ENCODE assay signal across 19 mouse cellular contexts in the genomic region with DNA sequence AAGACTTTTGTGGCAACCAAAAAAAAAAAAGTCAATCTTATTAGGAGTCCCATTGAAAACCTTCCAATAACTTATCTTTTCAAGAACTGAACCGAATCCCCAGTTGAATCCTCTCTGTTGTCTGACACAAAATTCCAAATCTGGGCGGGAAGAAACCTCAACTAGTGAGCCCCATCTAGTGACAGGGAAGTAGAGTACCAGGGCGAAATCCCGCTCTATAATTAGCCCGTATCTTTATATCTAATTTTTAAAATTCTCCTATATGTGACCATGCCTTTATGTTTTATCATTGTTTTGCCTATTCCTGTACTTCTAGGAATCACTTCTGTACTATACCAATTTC.
DNase-seq lines count a peak whose midpoint lies in the region; ATAC-seq and TF ChIP-seq lines count a peak whose summit lies in the region.
"Had no signal": no experiment of that assay in that cellular context is flagged by ENCODE, and none has a peak within 500 bp of the region (broad histone marks: within the 10 kb centered on the region; RNA-seq: fewer than 3 reads in every experiment).

No protein-coding gene starts in this region.

- H3K4me2 ChIP-seq in forebrain, embryonic 13.5 days, result no peak overlapping the region
- H3K4me2 ChIP-seq in forebrain, embryonic 15.5 days (replicated peaks), result no peak overlapping the region
- H3K4me2 ChIP-seq: heart, embryonic 11.5 days; hindbrain, embryonic 14.5 days; kidney, embryonic 15.5 days; liver, embryonic 13.5 days; neural tube, embryonic 15.5 days had no signal

- H3K27ac ChIP-seq in forebrain, embryonic 13.5 days, result no peak overlapping the region
- H3K27ac ChIP-seq in forebrain, embryonic 15.5 days (replicated peaks), result no peak overlapping the region
- H3K27ac ChIP-seq in layer of hippocampus, adult 2 months, result no peak overlapping the region
- H3K27ac ChIP-seq: hindbrain, embryonic 14.5 days; kidney, embryonic 15.5 days; liver, embryonic 13.5 days had no signal

- WGBS in forebrain, embryonic 13.5 days, result 14% methylated on average over 5 of the region's 5 CpGs
- 21% methylated on average over 5 of the region's 5 CpGs for WGBS in forebrain, embryonic 15.5 days

- peaks cover 5% of the 10 kb centered on the region; the same call in 1 of the 2 replicates for H3K4me1 ChIP-seq in forebrain, embryonic 13.5 days
- no peaks in the 10 kb centered on the region for H3K4me1 ChIP-seq in forebrain, embryonic 15.5 days
- H3K4me1 ChIP-seq: kidney, embryonic 15.5 days; liver, embryonic 13.5 days; neural tube, embryonic 15.5 days had no signal

- H3K27me3 ChIP-seq in forebrain, embryonic 13.5 days, result peaks cover 89% of the 10 kb centered on the region
- H3K27me3 ChIP-seq in forebrain, embryonic 15.5 days, result peaks cover 73% of the 10 kb centered on the region
- H3K27me3 ChIP-seq: liver, embryonic 13.5 days; neural tube, embryonic 15.5 days had no signal

- no peak overlapping the region for H3K4me3 ChIP-seq in forebrain, embryonic 13.5 days
- no peak overlapping the region for H3K4me3 ChIP-seq in forebrain, embryonic 15.5 days
- no peak overlapping the region for H3K4me3 ChIP-seq in layer of hippocampus, adult 2 months
- H3K4me3 ChIP-seq: kidney, embryonic 15.5 days; liver, embryonic 13.5 days; myocyte; neural tube, embryonic 15.5 days had no signal

- 0 out of 2 replicates have a peak, but pooled peaks have one; percentile 3 for ATAC-seq in forebrain, embryonic 13.5 days
- no peak for ATAC-seq in forebrain, embryonic 15.5 days (replicated peaks)
- ATAC-seq: intestine, embryonic 16.5 days had no signal

- peak; percentile 73 for TF ChIP-seq CTCF in layer of hippocampus, adult 2 months (conservative IDR thresholded peaks at IDR 0.05)

- no peaks in the 10 kb centered on the region for H3K9me3 ChIP-seq in forebrain, embryonic 13.5 days (replicated peaks)
- H3K9me3 ChIP-seq in forebrain, embryonic 15.5 days, result no peaks in the 10 kb centered on the region
- H3K9me3 ChIP-seq: kidney, embryonic 15.5 days; liver, embryonic 13.5 days; neural tube, embryonic 15.5 days had no signal

- no peak overlapping the region for H3K9ac ChIP-seq in forebrain, embryonic 13.5 days
- H3K9ac ChIP-seq in forebrain, embryonic 15.5 days (replicated peaks), result no peak overlapping the region
- H3K9ac ChIP-seq: hindbrain, embryonic 14.5 days; kidney, embryonic 15.5 days; liver, embryonic 13.5 days; neural tube, embryonic 15.5 days had no signal

- no peaks in the 10 kb centered on the region for H3K36me3 ChIP-seq in forebrain, embryonic 13.5 days (ENCODE audit: poor library complexity, severe bottlenecking)
- no peaks in the 10 kb centered on the region for H3K36me3 ChIP-seq in forebrain, embryonic 15.5 days
- H3K36me3 ChIP-seq: kidney, embryonic 15.5 days; liver, embryonic 13.5 days; neural tube, embryonic 15.5 days had no signal

- peak; percentile 19 to 26 for DNase-seq in layer of hippocampus, adult 2 months (ENCODE audit: low spot score in 2 of 2)
- no peak for DNase-seq in layer of hippocampus, postnatal 25 days (ENCODE audit: extremely low spot score in 1 of 2, low spot score in 1 of 2)
- peak; percentile 69 for DNase-seq in retina, embryonic 14.5 days (ENCODE audit: low spot score)
- DNase-seq in retina, postnatal 1 day, result no peak
- DNase-seq in testis, postnatal 10 days (ENCODE audit: low spot score), result no peak
- DNase-seq in spleen, postnatal 4 days (ENCODE audit: low spot score in 2 of 2), result no peak
- DNase-seq: B cell, adult 2 months; cerebellum, postnatal 25 days; gastrocnemius, postnatal 36 days; liver, embryonic 13.5 days; right cerebral cortex, postnatal 4 days had no signal

Comparison
In these comparisons a context has a peak if more than half of its experiments do, and no peak if none do; other contexts are left out.
1. DNase-seq: peak in layer of hippocampus, adult 2 months (2 of 2) and retina, embryonic 14.5 days (single experiment); none in layer of hippocampus, postnatal 25 days (0 of 2), retina, postnatal 1 day (single experiment), testis, postnatal 10 days (single experiment) and spleen, postnatal 4 days (0 of 2).